Mouse (Mus musculus) layer of hippocampus, adult 18-20 months (tissue): ENCODE results near the gene Tex264. TPM values are rescaled to one million over a fixed set of nuclear protein-coding genes. Genes with fewer than 3 reads are reported as not detected.

Source experiments
- DNase-seq, 2 experiments: peaks; one replicate each; pipeline ENCODE4 v3.0.0; 2022; ENCODE audit warnings: low spot score in 2 of 2
- long read RNA-seq: library from polyadenylated mRNA; stranded (forward); transcript quantifications from one replicate; pipeline ENCODE4 v2.0.0, GENCODE M21; 2021
- total RNA-seq, 2 experiments: library from RNA; stranded (reverse); gene quantifications; 2 replicates each; pipeline ENCODE4 v1.2.3; 2021

Tex264 gene
- total RNA-seq, result 10 to 100 TPM; 91.9 to 97.1 TPM
- long read RNA-seq, transcript Tex264-202 (6 exons, 1,896 nt), result minor isoform, 23 of 70 reads
- long read RNA-seq, transcript Tex264-203 (6 exons, 1,364 nt), result minor isoform, 11 of 70 reads
- long read RNA-seq, transcript Tex264-201 (6 exons, 1,391 nt), result major isoform, 29 of 70 reads
- long read RNA-seq, partial matches to known transcripts, result 3 of 70 reads
- long read RNA-seq, other reads (novel, unspliced or antisense), result 3 of 70 reads

DNA sequence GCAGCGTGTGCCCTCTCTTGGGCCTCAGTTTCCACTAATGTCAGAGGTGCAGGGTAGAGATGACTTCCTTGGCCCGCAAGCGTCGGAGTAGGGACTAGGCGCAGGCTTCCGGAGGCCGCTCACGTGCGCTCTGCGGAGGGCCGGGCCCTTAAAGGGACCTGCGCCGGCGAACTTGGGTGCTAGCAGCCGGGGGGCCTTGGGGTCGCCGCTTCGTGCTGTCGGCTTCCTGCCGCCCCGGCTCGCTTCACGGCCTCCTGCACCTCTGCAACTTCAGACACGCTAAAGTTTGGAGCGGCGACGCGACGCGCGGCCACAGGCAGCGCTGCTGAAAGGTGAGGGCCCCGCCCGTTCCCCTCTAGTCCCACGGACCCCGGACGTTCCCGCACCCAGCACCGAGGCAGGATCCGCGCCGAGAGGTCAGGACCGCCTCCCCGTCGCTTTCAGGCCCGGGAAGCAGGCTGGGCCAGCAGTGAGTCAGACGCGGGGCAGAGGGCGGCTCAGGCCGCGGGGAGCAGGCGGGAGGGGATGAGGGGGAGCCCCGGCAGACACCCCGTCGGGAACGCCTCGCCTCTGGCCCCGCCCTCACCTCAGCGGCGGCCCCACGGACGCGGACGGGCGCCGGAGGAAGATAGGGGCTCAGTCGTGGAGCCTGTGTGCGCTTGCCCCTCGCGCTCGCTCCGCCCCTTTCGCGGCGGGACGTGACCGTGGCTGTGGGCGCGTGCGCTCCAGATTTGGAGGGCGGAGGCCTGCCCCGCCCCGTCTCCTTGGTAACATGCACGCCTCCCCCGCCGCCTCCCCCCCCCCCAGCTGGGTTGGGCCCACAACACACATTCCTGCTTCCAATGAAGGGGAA is at the start of gene Tex264:
TSS of gene Tex264 (minus strand) at position 679 of the 853 bp plus-strand sequence.
- peak; percentile 85 to 91 for DNase-seq

GRCm38 (mm10) chr9:106733690-106734089 is 48.0 kb upstream of the Tex264 start:
- no peak for DNase-seq

- DNase-seq, result no peak
These were observed 43.7 kb upstream of the Tex264 start for GRCm38 (mm10) chr9:106729416-106729815.

- DNase-seq, result no peak
These were observed 41.2 kb upstream of the Tex264 start for GRCm38 (mm10) chr9:106726891-106727290.

DNA sequence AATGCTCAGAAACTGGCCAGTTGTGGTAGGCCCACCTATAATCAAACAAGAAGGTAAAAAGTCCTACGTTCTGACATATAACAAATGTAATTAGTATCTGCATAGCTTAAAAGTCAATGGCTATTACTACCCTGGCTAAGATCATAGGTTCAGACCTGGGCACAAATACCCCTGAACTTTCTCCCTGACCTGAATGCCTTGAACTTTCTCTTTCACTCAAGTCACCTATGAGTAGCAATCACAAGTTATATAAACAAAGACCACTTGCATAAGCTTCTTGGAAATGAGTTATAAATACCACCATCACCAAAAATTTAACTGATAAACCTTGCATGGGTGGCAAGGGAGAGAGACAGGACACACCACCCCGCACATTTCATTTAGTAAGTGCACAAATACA is 39.7 kb upstream of the Tex264 start:
- DNase-seq, result no peak

DNA sequence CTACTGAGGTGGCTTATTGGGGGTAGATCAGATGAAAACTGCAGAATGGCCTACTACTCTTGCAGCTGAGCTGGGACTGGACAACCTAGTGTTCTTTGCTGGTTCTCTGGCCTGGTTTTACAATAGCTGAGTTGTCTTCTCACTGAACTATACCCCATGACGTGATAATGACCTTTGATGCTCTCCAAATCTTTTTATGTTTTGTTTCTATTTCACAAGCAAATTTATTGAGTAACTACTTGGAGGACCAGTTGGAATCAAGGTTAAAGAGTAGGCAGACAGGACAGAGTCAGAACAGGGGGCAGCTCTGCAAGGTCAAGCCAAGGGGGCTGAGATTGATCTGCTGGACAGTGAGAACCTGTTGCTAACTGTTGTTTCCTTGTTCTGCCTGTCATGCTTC is 39.1 kb upstream of the Tex264 start:
- DNase-seq, result no peak

- no peak for DNase-seq
These were observed 31.0 kb upstream of the Tex264 start for GRCm38 (mm10) chr9:106716729-106717128.

DNA sequence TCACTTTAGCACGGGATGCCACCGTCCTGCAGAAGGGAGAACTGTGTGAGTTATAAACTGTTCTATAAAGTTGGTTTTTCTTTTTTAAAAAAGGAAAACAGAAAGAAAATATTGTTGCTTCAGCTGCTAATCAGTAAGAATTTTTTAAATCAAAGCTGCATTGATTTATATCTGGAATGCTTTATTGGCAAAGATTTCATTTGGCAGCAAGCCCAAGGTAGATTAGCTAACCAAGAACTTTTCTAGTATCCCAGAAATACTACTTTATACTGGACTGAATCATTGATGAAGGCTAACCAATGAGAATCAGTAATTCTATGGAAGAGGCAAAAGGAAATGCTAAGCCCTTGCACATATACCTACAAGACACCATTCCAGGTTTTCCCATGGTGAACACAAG is 30.5 kb upstream of the Tex264 start:
- no peak for DNase-seq

GRCm38 (mm10) chr9:106712470-106712869 is 26.7 kb upstream of the Tex264 start:
- no peak for DNase-seq

DNA sequence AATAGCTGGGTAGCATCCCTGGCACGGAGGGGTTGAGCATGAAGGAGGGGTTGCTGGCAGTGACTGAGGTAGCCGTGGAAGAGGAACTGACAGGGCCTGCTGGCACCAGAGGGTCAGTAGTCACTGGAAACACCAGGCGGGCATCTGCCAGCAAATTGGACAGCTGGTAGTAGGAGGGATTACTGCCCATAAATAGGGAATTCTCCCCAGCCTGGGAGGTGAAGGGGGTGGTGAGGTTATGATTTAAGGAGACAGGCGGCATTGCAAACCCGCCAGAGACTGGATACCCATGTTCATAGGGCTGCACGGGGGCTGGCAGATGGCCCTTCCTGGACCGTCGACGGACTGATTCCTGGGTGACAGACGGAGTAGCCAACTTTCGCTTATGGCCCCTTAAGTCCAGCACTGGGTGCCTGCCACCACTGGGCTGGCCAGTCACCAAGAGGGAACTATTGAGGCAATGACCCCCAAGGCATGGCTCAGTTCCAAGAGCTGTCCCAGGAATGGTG is 7.3 kb upstream of the Tex264 start:
- DNase-seq, result no peak

DNA sequence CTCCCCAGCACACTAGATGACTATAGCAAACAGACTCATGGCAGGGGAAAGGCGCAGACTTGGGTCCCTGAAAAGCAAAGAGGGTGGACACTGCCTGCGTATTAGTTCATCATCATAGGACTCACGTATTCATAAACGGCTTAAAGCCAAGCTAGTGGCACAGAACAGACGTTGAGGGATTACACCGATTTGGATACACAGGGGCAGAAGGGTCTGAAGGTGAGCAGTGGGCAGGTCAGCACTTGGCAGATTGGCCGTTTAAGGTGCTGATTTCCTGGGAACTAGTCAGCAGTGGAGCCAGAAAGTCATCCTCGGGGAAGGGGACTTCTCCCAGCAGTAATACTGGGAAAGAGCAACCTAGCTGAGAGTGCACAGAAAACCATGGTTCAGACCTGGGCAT is 3.1 kb upstream of the Tex264 start:
- no peak for DNase-seq

- peak; percentile 50 to 81 for DNase-seq
These were observed 1.4 kb upstream of the Tex264 start for GRCm38 (mm10) chr9:106686983-106687650.

- DNase-seq, result no peak
These were observed 844 bp downstream of the Tex264 start for GRCm38 (mm10) chr9:106684918-106685248.

GRCm38 (mm10) chr9:106684093-106684872 is 1.4 kb downstream of the Tex264 start:
- DNase-seq, result no peak

- DNase-seq, result no peak
These were observed 4.7 kb downstream of the Tex264 start for GRCm38 (mm10) chr9:106681026-106681425.

- DNase-seq, result no peak
These were observed 7.5 kb downstream of the Tex264 start for GRCm38 (mm10) chr9:106678242-106678641.

DNA sequence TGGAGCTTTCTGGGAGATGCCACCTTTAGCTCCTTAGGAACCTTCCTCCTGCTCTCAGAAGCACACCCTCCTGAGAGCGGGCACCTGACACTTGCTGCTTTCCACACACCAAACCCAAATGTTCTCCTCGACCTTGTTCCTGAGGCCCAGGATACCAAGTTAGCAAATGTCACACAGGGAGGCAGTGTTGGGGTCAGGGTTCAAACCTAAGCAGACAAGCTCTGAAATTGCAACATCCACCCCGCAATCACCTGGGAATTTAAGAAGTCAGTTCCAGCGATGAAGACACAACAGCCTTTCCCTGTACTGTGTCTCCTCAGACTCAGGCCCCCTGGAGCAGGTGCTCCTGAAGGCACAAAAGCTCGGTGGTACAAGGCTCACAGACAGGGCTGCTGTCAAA is 8.0 kb downstream of the Tex264 start:
- DNase-seq, result no peak

DNA sequence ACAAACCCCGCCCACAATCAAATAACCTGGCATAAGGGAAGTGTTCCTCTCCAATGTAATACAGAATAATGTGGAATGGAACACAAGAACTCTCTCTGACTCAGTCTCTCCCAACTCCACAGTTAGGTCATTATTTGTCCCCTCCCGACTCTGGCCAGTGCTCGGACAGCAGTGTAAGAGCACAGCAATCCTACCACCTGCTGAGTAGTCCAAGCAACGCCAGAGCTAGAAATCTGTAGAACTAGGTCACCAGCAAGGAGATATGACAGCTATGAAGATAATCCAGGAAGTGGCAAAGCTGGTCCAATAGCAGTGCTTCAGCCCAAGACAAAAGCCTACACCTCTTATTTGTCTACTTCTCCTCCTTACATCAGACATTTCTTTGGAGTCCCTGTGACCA is 9.2 kb downstream of the Tex264 start:
- DNase-seq, result no peak

GRCm38 (mm10) chr9:106675965-106676364 is 9.8 kb downstream of the Tex264 start:
- DNase-seq, result peak in 1 of 2 experiments; percentile 54

DNA sequence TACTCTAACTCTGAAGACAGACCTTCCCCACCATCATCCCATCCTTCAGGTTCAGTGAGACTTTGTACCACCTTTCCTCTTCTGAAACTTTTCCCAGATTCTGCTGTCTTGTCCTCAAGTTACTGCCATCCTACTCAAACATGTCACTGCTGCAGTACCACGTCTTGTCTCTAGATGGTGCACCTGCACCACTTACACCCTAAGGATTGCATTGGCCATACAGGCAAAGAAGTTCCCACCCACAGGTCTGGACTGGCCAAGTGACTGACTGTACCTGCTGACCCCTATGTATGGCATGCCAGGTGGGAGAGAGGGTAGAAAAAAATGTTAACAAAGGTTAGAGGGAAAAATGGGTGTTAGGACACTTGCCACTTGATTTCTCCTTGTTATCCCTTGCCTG is 10.2 kb downstream of the Tex264 start:
- peak; percentile 68 to 93 for DNase-seq

- DNase-seq, result no peak
These were observed 11.9 kb downstream of the Tex264 start for GRCm38 (mm10) chr9:106673860-106674259.
